Mouse (Mus musculus): ENCODE data around the gene Dop1a.

Gene Dop1a

DNA sequence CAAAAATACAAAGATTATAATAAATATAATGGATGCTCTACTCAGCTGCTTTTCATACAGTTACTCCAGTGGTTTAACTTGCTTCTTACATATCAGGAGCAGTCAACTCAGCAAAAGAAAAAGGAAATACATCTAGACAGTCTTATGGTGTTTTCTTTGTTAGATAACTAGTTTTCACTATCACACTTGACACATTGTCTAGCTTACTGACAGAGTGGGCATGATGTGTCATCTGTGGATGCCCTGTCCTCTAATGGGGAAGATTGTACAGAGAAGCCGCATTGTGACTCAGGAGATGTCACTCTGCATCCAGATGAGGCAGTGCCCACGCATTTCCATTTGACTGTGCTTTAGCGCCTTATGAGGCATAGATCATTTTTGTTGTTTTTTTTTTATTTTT, 32.1 kb downstream of the Dop1a start:
- CTCF ChIA-PET = no interaction called here

DNA sequence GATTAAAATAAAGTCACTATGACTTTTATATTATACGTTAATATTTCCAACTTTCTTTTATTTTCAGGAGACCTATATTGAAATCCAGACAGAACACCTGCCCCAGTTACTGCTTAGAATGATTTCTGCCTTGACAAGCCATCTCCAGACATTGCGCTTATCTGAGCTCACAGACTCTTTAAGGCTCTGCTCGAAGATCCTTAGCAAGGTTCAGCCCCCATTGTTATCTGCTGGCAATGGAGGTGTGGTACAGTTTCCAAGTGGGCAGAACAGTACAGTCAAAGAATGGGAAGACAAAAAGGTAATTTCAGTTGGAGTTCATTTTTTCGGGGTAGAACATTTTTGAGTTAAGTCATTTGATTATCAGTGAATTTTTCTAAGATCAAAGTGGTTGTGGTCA, 40.5 kb downstream of the Dop1a start:
- CTCF ChIA-PET = no interaction called here

DNA sequence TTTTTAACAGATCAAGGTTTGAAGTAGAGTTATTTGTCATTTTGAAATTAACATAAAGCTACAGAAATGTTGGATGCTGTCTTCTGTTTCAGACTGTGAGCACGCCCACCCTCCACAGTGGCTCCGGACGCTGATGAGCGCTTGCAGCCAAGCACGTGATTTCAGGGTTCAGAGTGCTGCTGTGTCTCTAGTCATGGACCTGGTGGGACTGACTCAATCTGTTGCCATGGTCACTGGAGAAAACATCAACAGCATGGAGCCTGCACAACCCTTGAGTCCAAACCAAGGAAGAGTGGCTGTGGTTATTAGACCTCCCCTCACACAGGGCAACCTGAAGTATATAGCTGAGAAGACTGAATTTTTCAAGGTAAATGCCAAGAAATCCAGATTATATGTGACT, 46.8 kb downstream of the Dop1a start:
- CTCF ChIA-PET = no interaction called here

DNA sequence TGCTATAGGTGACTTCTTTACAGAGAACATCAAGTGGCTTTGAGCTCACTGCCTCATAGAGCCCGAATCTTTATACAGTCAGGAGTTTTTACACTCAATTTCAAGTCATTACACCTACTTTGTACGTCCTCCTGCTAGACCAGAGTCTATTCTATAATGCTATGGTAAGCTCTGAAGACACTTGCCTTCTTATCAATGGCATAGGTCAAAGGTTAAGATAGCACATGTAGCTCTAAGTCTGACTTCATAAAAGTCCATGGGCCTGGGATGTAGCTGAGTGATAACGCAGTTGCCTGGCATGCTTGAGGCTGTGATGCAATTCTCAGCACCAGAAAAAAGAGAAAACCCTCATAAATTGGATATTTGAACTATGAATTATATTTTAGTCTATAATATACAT, 47.4 kb downstream of the Dop1a start:
- CTCF ChIA-PET = no interaction called here

DNA sequence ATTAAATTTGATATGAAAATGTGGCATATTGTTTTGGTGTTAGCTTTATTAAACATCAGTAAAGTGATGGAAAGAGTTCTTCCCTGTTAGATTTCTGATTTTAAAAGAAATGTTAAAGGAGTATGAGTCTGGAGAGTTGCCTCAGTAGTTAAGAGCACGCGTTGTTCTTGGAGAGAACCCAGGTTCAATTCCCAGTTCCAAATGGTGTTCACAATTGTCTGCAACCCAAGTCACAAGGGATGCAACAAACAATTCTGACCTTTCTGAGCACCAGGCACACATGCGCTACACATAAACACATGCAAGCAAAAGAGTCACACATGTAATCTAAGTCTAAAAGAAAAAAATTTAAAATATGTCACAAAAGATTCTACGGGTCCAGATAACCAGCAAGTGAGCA, 47.8 kb downstream of the Dop1a start:
- CTCF ChIA-PET = no interaction called here

DNA sequence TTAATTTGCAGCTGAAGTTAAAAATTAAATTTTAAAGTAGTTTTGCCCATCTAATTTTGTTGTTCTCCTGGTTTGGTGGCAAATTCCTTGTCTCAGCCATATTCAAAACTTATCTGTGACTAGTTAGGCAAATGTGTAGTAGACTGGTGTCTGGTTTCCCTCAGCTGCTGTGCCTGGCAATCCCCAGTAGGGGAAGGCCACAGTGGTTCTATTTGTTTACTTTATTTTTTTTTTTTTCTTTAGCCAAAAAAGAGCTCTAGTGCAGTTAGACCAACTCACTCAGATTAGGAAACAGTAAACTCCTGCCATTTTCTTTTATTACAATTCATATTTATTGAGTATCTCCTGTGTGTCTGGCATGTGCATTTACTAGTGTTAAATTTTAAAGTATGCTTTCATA, 55.4 kb downstream of the Dop1a start:
- CTCF ChIA-PET = no interaction called here

DNA sequence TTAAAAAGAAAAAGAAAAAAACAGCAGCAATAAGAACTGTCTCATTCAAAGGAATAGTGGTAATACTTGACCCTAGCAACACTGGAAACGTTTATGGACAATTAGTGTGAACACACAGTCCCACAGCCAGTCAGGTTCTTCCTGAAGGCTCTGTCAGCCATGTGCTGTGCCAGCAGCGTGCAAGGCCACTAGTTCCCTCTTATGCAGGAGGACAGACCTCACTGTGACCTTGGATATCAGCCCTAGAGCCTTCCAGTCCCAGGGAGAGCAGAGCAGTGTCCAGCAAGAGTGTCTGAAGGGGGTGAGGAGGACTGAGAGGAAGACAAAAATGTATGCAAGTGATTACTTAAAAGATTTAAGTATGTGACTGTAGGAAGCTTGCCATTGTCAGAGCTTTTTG, 58.6 kb downstream of the Dop1a start:
- CTCF ChIA-PET = no interaction called here

DNA sequence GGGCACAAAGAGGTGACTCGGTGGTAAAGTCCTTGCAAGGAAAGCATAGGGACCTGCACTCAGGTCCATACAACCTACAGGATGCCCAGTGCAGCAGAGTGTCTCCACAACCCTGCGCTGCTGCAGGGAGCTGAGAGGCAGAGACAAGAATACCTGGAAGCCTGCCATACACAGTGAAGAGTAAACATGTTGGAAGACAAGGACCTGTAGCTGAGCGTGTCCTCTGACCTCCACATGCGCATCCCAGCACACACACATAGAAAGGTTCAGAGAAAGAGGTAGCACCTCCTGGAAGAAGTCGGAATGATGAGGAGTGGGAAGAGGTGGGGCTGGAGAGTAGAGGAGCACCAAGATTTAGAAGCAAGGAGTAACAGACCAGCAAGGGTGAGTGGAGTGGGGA, 67.1 kb downstream of the Dop1a start:
- CTCF ChIA-PET = no interaction called here

DNA sequence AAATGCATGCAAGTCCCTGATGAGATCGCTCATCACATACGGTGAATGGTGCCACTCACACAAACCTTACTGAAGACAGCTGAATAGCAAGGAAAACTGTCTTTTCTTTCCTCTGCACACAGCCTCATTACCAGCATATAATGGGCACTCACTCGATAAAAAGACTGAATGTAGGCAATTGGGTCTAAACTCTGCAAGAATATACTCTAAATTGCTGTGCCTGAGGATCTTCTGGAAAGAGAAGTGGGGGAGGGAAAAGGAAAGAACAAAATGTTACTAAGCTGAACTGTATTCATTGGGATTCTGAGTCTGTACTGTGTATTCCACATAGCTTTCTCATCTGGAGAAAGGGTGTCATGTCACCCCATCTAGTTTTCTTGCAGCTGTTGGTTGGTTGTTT, 76.5 kb downstream of the Dop1a start:
- CTCF ChIA-PET = no interaction called here

DNA sequence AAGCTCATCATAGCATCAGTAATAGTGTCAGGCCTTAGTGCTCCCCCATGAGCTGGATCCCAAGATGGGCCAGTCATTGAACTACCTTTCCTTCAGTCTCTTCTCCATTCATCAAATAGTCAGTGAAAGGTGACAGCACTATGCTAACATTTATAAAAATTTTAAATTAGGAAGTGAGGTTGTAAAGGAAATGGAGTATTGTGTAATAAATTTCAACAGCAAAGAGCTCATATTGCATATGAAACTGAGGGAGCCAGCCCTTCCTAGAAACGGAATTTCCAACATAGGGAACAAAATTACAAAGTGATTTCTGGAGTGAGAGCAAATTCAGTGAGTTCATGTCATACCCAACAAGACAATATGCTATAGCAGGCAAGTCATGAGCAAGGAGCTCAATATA, 77.6 kb downstream of the Dop1a start:
- CTCF ChIA-PET = no interaction called here

DNA sequence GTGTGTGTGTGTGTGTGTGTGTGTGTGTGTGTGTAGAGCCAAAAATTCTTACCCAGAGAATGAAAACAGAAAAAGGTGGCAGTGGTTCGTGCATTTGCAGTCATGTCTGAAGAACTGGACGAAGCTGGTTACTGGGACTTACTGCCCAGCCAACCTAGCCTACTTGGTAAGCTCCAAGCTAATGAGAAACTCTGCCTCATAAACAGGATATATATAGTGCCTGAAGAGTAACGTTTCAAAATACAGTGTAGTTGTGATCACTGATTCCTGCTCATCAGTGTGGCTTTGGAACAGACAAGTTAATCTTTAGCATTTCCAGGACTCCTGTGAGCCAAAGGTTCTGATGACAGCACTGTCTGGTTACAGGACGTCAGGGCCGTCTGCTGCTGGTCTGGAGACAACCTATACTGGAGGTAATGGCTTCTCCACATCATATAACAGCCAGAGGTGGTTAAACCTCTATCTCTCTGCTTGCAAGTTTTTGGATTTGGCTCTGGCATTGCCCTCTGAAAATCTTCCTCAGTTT, 82.7 kb downstream of the Dop1a start:
- CTCF ChIA-PET = no interaction called here

DNA sequence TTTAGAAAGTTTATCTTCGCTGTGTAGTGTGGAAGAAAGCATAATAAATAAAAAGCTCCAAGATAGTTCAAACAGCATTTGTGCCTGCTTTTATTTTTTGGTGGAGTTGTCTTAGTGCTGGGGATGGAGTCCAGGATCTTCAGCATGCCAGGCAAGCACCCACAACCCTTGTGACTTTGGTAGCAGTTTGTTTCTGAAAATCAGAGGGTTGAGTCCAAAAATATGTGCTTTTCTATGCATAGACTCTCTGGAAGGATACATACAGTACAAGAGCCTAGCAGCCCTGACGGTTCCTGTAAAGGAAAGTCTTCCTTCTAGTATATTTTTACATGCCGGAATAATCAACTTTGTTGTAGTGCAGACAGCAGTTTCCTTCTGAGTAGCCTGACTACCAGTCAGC, 83.8 kb downstream of the Dop1a start:
- CTCF ChIA-PET = no interaction called here

DNA sequence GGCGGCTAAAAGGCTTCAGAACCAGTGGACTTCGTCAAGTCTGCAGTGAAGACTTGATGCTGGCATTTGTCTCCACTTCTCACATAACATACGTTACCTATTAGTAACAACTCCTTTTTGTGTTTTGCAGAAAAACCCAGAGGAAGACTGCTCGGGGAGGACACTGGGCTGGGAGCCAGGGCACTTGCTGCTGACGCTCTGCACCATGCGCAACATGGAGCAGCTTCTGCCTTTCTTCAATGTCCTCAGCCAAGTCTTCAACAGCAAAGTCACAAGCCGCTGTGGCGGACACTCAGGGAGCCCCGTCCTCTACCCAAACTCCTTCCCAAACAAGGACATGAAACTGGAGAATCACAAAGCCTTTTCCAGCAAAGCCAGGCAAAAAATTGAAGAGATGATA, 86.9 kb downstream of the Dop1a start:
- CTCF ChIA-PET = interaction anchor here (0.5 kb wide), 1 partner anchor 182 kb away, joined by 6 read pairs; no protein-coding TSS in a partner anchor

DNA sequence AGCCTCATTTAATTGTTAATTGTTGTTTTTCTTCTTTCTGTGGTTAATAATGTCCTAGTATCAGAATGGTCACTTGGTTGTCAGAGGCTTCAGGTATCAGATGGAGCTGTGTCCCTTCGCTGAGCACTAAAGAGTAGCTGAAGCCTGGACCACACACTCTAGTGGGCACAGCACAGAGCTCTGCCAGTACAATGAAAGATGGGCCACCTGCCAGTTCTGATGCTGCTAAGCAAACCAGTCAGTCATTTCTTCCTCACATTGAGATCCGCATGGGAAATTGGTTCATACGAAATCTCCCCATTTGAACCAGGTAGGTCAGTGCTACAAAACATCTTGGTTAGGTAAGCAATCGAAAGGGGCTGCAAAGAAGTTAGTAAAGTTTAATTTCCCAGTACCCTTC, 87.7 kb downstream of the Dop1a start:
- CTCF ChIA-PET = no interaction called here

DNA sequence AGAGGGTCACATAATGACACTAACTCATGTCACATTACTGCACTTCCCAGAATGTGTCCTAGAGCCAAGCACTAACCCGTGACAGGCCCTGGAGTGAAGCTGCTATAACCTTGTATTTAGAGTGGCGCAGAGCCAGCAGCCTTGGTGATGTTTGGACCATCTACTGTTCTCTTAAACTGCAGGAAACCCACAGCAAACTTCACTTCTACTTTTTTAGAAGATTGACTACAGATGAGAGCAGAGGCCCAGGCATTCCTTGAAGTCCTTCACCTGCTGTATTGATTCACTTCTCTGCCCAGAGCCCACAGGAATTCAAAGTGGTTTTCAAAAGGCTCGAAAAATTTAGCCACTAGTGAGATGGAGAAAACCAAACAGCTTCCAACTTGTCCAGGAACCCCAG, 93.6 kb downstream of the Dop1a start:
- CTCF ChIA-PET = no interaction called here

DNA sequence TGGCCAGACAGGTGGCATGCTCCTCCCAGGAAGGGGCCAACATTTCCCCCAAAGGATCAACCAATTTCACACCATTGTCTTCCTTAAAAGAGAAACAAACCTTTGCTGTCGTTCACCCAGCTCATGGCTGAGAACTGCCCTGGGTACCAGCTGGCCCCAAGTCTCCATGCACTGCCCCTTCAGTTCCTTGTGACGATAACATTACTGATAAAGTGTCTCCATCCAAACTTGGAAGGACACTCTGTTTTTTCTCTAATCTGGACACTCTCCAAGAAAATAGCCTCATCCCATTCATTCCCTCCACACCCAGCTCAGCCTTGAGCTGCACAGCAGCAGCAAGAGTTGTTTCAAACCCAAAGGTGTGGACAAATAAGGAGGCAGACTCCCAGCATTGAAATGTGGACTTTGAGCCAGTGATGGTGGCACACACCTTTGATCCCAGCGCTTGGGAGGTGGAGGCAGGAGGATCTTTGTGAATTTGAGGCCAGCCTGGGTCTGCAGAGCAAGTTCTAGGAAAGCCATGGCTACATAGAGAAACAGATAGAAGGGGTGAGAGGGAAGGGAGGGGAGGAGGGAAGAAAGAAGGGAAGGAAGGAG, 102.5 kb downstream of the Dop1a start:
- CTCF ChIA-PET = no interaction called here

DNA sequence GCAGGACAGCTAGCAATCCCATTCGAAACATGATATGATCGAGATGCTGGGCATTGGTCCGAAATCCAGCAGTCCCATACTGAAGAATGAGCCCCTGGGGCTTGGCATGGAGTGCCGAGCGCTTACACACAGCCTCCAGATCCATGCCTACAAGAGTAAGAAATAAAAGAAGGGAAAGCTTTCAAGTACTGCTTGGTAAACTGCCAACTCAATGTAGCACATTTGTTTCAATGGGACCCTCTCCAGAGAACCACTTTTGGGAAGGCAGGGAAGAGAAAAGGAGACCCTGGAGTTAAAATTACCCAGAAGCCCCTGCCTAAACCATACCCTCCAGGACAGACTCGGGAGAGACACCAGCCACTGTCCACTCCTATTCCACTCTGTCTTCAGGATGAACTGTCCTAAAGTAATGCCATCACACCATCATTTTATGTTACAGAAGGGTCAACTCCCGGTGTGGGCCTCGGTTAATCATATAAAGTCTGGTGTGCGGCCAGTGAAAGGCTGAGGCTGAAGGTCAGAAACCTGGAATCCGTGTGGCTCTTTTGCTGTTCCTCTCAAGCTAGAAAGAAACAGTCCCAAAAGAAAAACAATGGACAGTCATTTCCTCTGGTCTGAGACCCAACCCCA, 103.4 kb downstream of the Dop1a start:
- CTCF ChIA-PET = interaction anchor here (0.7 kb wide), 1 partner anchor 812 kb away, joined by 4 read pairs; no protein-coding TSS in a partner anchor

DNA sequence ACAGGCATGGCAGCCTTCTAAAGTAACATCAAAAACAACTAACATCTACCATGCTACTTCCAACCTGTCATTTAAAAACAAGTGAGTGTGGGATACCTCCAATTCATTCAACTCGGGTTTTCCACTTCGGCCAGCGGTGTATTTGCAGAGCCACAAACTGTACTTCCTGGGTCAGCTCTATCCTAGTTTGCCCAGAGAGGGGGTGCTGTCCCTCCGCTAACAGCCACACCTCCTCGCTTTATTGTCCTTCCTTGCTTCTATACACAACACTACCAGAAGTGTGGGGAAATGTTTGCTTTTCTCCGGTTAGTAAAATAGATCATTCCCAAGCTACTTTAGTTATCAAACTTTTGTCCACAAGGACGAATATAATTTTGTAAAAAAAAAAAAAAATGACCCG, 104.0 kb downstream of the Dop1a start:
- CTCF ChIA-PET = interaction anchor here (0.7 to 1.2 kb wide), 3 partner anchors 102 to 812 kb away, joined by 4 to 5 read pairs (median 4); partner anchors contain the start of gene Ube2cbp

DNA sequence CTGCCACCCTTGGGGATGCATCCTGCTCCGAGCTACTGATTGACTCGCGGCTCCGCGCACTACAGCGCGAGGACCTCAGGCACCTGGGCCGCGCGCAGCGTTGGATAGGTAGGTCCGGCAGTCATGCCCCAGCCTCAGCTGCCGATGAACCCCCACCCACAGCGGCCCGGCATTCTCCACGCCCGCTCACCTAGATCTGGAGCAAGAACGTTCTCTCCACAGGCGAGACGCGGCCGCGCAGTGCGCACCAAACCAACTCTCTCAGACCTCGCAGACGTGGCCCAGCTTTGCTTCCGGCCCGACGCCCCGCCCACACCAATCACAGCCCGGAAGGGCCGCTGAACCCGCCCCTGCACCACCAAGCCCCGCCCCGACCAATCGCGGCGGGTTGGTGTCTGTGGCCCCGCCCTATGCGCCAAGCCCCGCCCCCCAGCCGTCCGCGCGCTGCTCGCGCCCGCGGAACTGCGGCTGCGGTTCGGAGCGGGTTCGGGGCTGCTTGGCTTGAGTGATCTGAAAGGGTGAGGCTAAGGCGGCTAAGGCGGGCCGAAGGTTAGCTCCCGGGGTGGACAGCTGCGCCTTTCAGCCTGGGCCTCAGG, 104.7 kb downstream of the Dop1a start, which contains the start of the genes Pgm3 and Rwdd2a:
Pgm3 (minus strand) TSS at position 303 of the 596 bp plus-strand sequence.
Rwdd2a (plus strand) TSS at position 452 of the 596 bp plus-strand sequence.
- CTCF ChIA-PET = interaction anchor here (1.0 to 1.2 kb wide), 2 partner anchors 103 to 107 kb away, joined by 4 to 5 read pairs; partner anchors contain the start of gene Ube2cbp

DNA sequence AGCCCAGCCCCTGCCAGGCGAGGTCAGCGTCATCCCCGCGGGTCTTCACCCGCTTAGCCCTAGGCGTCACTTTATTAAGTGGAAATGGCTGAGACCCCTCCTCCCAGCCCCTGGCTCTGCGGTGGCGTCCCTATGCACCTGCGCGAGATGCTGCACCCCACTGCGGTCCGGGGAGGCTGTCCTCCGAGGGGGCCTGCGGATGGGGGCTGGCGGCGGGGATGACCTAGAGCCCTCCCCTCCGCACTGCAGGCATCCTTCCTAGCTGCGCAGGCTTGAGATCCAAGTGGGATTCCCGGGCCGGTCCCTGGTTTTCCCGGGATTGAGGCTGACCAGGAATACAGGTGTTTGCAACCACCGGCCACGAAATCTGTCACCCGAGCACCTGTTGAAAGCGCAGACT, 105.2 kb downstream of the Dop1a start:
- CTCF ChIA-PET = interaction anchor here (0.9 to 1.0 kb wide), 2 partner anchors 42 to 104 kb away, joined by 4 read pairs; no protein-coding TSS in a partner anchor

DNA sequence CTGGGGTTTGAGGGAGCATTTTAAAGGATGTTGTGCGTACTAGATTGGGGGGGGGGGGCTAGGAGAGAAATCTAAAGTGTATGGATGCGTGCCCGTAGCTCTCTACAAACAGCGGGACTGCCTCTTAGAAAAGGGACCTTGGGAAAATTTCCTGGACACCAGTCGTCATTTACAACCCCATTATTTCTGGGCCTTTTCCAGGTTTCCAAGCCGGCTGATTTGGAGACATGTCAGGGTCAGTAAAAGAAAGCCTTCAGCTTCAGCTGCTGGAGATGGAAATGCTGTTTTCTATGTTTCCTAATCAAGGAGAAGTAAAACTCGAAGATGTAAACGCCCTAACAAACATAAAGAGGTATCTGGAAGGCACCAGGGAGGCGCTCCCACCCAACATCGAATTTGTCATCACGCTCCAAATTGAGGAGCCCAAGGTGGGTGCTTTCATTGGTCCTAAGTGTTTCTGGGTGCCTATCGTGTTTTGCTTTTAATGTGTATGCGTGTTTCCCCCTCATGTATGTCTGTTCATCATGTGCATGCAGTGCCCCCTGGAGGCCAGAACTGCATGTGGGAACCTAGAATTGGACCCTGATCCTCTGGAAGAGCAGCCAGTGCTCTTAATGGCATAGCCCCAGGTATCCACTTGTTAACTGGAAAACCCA, 105.8 kb downstream of the Dop1a start:
- CTCF ChIA-PET = interaction anchor here (0.9 kb wide), 1 partner anchor 41 kb away, joined by 4 read pairs; no protein-coding TSS in a partner anchor

DNA sequence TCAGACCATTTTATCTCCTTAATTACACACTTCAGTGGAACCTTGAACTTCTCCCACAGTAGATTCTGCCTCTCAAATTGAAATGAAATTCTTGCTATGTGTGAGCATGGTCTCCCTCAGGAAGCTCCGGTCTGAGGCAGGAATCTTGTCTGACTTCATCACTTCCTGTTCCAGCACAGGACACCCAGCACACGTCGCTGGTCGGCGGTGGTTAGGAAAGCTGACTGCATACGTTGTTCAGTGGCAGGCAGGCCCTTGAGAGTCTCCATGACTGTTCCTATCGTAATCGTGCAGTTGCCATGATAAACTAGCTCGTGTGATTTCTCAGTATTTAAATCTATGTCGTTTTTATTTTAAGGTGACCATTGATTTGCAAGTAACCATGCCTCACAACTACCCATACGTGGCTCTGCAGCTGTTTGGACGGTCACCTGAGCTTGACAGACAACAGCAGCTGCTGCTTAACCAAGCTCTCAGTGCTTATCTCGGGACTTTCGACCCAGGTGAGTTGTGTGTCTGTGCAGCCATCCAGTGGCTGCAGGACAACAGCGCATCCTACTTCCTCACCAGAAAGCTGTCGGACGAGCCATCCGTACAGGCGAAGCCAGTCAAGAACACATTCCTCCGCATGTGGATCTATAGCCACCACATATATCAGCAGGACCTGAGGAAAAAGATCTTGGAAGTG, 106.8 kb downstream of the Dop1a start:
- CTCF ChIA-PET = no interaction called here

Data from spleen, embryonic (tissue).